Mouse (Mus musculus): ENCODE measurements around the gene Tcte1. TPM values are rescaled to one million over a fixed set of nuclear protein-coding genes. Genes with fewer than 3 reads are reported as not detected.
A peak's percentile ranks its signal among the peaks of the same experiment; 100 is the strongest.

Gene Tcte1
- total RNA-seq, 1 experiment = 0.09 TPM

GRCm38 (mm10) chr17:45488321-45489254 lies 34.6 kb upstream of the Tcte1 start:
- no peaks in the 10 kb centered on the region for H3K9me3 ChIP-seq (ENCODE audit: control insufficient read depth, insufficient read depth, low read depth, low read length)
- DNase-seq (ENCODE audit: low read depth, low spot score) = no peak
- H3K4me3 ChIP-seq (ENCODE audit: insufficient read depth in 1 of 2, low read depth in 1 of 2, low read length in 2 of 2, poor library complexity in 1 of 2, severe bottlenecking in 1 of 2) = no peak overlapping the region
- no peak overlapping the region for H3K27ac ChIP-seq (ENCODE audit: insufficient read depth, low read depth, low read length, poor library complexity, severe bottlenecking)
- in situ Hi-C loops (cut with MboI; ENCODE audit: low sequenced_read_pairs in 2 of 2, unreplicated experiment in 2 of 2) = no loop called here
- TF ChIP-seq MAFK (IDR thresholded peaks at IDR 0.05; ENCODE audit: insufficient read depth, low read depth, low read length) = no peak
- TF ChIP-seq ZC3H11A (IDR thresholded peaks at IDR 0.05; ENCODE audit: borderline replicate concordance, low read depth, low read length) = no peak
- TF ChIP-seq ZNF384 (IDR thresholded peaks at IDR 0.05; ENCODE audit: low read depth, low read length) = no peak
- no peak for TF ChIP-seq HCFC1 (IDR thresholded peaks at IDR 0.05; ENCODE audit: borderline replicate concordance, insufficient read depth, low read length)
- TF ChIP-seq CHD2 (IDR thresholded peaks at IDR 0.05; ENCODE audit: low read depth, low read length) = no peak
- H3K4me1 ChIP-seq (ENCODE audit: control insufficient read depth in 2 of 2, insufficient read depth in 2 of 2, low read length in 2 of 2, poor library complexity in 1 of 2) = no peaks in the 10 kb centered on the region
- no peaks in the 10 kb centered on the region for H3K36me3 ChIP-seq (ENCODE audit: control insufficient read depth, insufficient read depth, low read length, poor library complexity, severe bottlenecking)
- H3K9ac ChIP-seq (ENCODE audit: insufficient read depth, low read depth, low read length, poor library complexity, severe bottlenecking) = no peak overlapping the region

- DNase-seq (ENCODE audit: low read depth, low spot score) = no peak
- Histone ChIP-seq H3K4me3 (ENCODE audit: insufficient read depth in 1 of 2, low read depth in 1 of 2, low read length in 2 of 2, poor library complexity in 1 of 2, severe bottlenecking in 1 of 2) (no peak overlapping the region), H3K9ac (ENCODE audit: insufficient read depth, low read depth, low read length, poor library complexity, severe bottlenecking) (no peak overlapping the region), H3K4me1 (ENCODE audit: control insufficient read depth in 2 of 2, insufficient read depth in 2 of 2, low read length in 2 of 2, poor library complexity in 1 of 2) (no peaks in the 10 kb centered on the region), H3K36me3 (ENCODE audit: control insufficient read depth, insufficient read depth, low read length, poor library complexity, severe bottlenecking) (no peaks in the 10 kb centered on the region; the same call in 1 of the 2 replicates), H3K9me3 (ENCODE audit: control insufficient read depth, insufficient read depth, low read depth, low read length) (no peaks in the 10 kb centered on the region), H3K27ac (ENCODE audit: insufficient read depth, low read depth, low read length, poor library complexity, severe bottlenecking) (no peak overlapping the region)
- TF ChIP-seq CHD2 (IDR thresholded peaks at IDR 0.05; ENCODE audit: low read depth, low read length) (no peak), ZC3H11A (IDR thresholded peaks at IDR 0.05; ENCODE audit: borderline replicate concordance, low read depth, low read length) (no peak), HCFC1 (IDR thresholded peaks at IDR 0.05; ENCODE audit: borderline replicate concordance, insufficient read depth, low read length) (no peak), ZNF384 (IDR thresholded peaks at IDR 0.05; ENCODE audit: low read depth, low read length) (no peak), MAFK (IDR thresholded peaks at IDR 0.05; ENCODE audit: insufficient read depth, low read depth, low read length) (no peak)
- in situ Hi-C loops (cut with MboI; ENCODE audit: low sequenced_read_pairs in 2 of 2, unreplicated experiment in 2 of 2) = no loop called here
Measured at GRCm38 (mm10) chr17:45489736-45490135, 33.5 kb upstream of the Tcte1 start.

GRCm38 (mm10) chr17:45490532-45491154 lies 32.6 kb upstream of the Tcte1 start:
- Histone ChIP-seq H3K9ac (ENCODE audit: insufficient read depth, low read depth, low read length, poor library complexity, severe bottlenecking) (no peak overlapping the region), H3K4me3 (ENCODE audit: insufficient read depth in 1 of 2, low read depth in 1 of 2, low read length in 2 of 2, poor library complexity in 1 of 2, severe bottlenecking in 1 of 2) (no peak overlapping the region), H3K36me3 (ENCODE audit: control insufficient read depth, insufficient read depth, low read length, poor library complexity, severe bottlenecking) (no peaks in the 10 kb centered on the region; the same call in 1 of the 2 replicates), H3K4me1 (ENCODE audit: control insufficient read depth in 2 of 2, insufficient read depth in 2 of 2, low read length in 2 of 2, poor library complexity in 1 of 2) (peaks cover 3 to 6% of the 10 kb centered on the region in 2 experiments; a peak in 2 of 4 replicates), H3K27ac (ENCODE audit: insufficient read depth, low read depth, low read length, poor library complexity, severe bottlenecking) (no peak overlapping the region), H3K9me3 (ENCODE audit: control insufficient read depth, insufficient read depth, low read depth, low read length) (no peaks in the 10 kb centered on the region)
- DNase-seq (ENCODE audit: low read depth, low spot score) = no peak
- in situ Hi-C loops (cut with MboI; ENCODE audit: low sequenced_read_pairs in 2 of 2, unreplicated experiment in 2 of 2) = no loop called here
- no peak for TF ChIP-seq CHD2 (IDR thresholded peaks at IDR 0.05; ENCODE audit: low read depth, low read length)
- no peak for TF ChIP-seq MAFK (IDR thresholded peaks at IDR 0.05; ENCODE audit: insufficient read depth, low read depth, low read length)
- TF ChIP-seq ZC3H11A (IDR thresholded peaks at IDR 0.05; ENCODE audit: borderline replicate concordance, low read depth, low read length) = no peak
- TF ChIP-seq ZNF384 (IDR thresholded peaks at IDR 0.05; ENCODE audit: low read depth, low read length) = no peak
- TF ChIP-seq HCFC1 (IDR thresholded peaks at IDR 0.05; ENCODE audit: borderline replicate concordance, insufficient read depth, low read length) = no peak

- H3K27ac ChIP-seq (ENCODE audit: insufficient read depth, low read depth, low read length, poor library complexity, severe bottlenecking) = peak overlapping the region; percentile 94
- peaks cover 15 to 24% of the 10 kb centered on the region in 2 experiments for H3K4me1 ChIP-seq (ENCODE audit: control insufficient read depth in 2 of 2, insufficient read depth in 2 of 2, low read length in 2 of 2, poor library complexity in 1 of 2)
- H3K9ac ChIP-seq (ENCODE audit: insufficient read depth, low read depth, low read length, poor library complexity, severe bottlenecking) = peak overlapping the region; percentile 45; the same call in 1 of the 2 replicates
- H3K36me3 ChIP-seq (ENCODE audit: control insufficient read depth, insufficient read depth, low read length, poor library complexity, severe bottlenecking) = no peaks in the 10 kb centered on the region; the same call in 1 of the 2 replicates
- H3K4me3 ChIP-seq (ENCODE audit: insufficient read depth in 1 of 2, low read depth in 1 of 2, low read length in 2 of 2, poor library complexity in 1 of 2, severe bottlenecking in 1 of 2) = peak overlapping the region; percentile 0 to 25; a peak in 3 of 4 replicates
- TF ChIP-seq ZNF384 (IDR thresholded peaks at IDR 0.05; ENCODE audit: low read depth, low read length) = no peak
- no peak for TF ChIP-seq CHD2 (IDR thresholded peaks at IDR 0.05; ENCODE audit: low read depth, low read length)
- TF ChIP-seq HCFC1 (IDR thresholded peaks at IDR 0.05; ENCODE audit: borderline replicate concordance, insufficient read depth, low read length) = no peak
- TF ChIP-seq ZC3H11A (IDR thresholded peaks at IDR 0.05; ENCODE audit: borderline replicate concordance, low read depth, low read length) = no peak
- TF ChIP-seq MAFK (IDR thresholded peaks at IDR 0.05; ENCODE audit: insufficient read depth, low read depth, low read length) = no peak
- DNase-seq (ENCODE audit: low read depth, low spot score) = peak; percentile 68
- in situ Hi-C loops (cut with MboI; ENCODE audit: low sequenced_read_pairs in 2 of 2, unreplicated experiment in 2 of 2) = no loop called here
- H3K9me3 ChIP-seq (ENCODE audit: control insufficient read depth, insufficient read depth, low read depth, low read length) = no peaks in the 10 kb centered on the region
Measured at GRCm38 (mm10) chr17:45495398-45495797, 27.8 kb upstream of the Tcte1 start.

Measured in ES-E14 (cell line).